Mouse (Mus musculus): Measurements from ENCODE around the gene Wdr6. TPM values are rescaled to one million over a fixed set of nuclear protein-coding genes. Genes with fewer than 3 reads are reported as not detected.

Gene Wdr6
- polyA plus RNA-seq, 1 experiment from 2014 or later, result 64.4 TPM

DNA sequence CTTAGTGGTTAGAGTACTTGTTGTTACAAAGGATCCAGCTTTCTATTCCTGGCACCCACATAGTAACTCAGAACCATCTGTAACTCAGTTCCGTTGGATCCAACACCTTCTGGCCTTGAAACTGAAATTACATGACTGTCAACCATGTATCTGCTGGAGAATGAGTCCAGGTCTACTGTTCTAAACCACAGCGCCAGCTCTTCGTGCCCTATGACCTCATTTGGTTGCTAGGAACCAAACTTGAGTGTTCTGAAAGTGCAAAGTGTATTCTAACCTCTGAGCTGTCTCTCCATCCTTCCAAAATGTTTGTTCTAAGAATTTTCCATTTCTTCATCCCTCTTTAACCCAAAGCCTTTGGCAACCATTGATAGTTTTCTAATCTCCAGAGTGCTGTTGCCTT lies 32.6 kb downstream of the Wdr6 start:
- WGBS, result 87% methylated on average over 3 of the region's 3 CpGs
- Histone ChIP-seq H3K9me3 (ENCODE audit: control insufficient read depth, low read length) (no peaks in the 10 kb centered on the region), H3K4me3 (ENCODE audit: low read length) (no peak overlapping the region), H3K4me1 (ENCODE audit: control insufficient read depth, insufficient read depth, low read length) (no peaks in the 10 kb centered on the region), H3K9ac (ENCODE audit: low read depth, low read length) (no peak overlapping the region), H3K4me2 (ENCODE audit: low read depth, low read length) (no peak overlapping the region), H3K27ac (ENCODE audit: low read length) (no peak overlapping the region), H3K36me3 (ENCODE audit: control insufficient read depth, insufficient read depth, low read length) (peaks cover 28% of the 10 kb centered on the region), H3K27me3 (replicated peaks; ENCODE audit: control insufficient read depth, insufficient read depth, low read length) (no peaks in the 10 kb centered on the region)
- no peak for ATAC-seq

DNA sequence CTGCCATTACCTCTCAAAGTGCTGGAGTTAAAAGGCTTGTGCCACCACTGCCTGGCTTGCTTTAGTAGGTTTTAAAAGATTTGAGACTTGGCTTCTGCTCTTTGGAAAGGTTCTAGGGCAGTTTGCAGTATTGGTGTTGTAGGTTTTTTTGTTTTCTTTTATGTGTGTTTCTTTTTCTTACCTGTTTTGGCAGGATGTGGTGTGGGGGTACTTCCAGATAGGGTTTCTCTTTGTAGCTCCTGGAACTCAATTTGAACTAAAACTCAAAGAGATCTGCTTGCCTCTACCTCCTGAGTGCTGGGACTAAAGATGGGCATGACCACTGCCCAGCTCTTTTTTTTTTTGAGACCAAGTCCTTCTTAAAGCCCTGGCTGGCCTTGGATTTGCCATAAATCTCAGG lies 37.7 kb downstream of the Wdr6 start:
- Histone ChIP-seq H3K9ac (ENCODE audit: low read depth, low read length) (no peak overlapping the region), H3K4me2 (ENCODE audit: low read depth, low read length) (no peak overlapping the region), H3K4me3 (ENCODE audit: low read length) (no peak overlapping the region), H3K4me1 (ENCODE audit: control insufficient read depth, insufficient read depth, low read length) (no peaks in the 10 kb centered on the region), H3K36me3 (ENCODE audit: control insufficient read depth, insufficient read depth, low read length) (peaks cover 27% of the 10 kb centered on the region; the same call in 1 of the 2 replicates), H3K9me3 (ENCODE audit: control insufficient read depth, low read length) (no peaks in the 10 kb centered on the region), H3K27me3 (replicated peaks; ENCODE audit: control insufficient read depth, insufficient read depth, low read length) (no peaks in the 10 kb centered on the region), H3K27ac (ENCODE audit: low read length) (no peak overlapping the region)
- no peak for ATAC-seq

DNA sequence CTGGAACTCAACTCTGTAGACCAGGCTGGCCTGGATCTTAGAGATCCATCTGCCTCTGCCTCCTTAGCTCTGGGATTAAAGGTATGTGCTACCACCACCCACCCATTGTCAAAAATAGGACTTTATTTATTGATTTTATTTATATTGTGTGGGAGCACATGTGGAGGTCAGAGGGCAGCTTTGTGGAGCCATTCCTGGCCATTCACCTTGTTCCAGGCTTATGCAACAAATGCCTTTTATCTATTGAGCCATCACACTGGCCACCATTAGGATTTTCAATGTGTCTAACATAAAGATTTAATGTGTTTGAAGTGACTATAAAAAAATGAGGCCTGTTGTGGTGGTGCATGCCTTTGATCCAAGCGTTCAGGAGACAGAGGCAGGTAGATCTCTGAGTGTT lies 47.0 kb downstream of the Wdr6 start:
- ATAC-seq, result no peak
- H3K9ac ChIP-seq (ENCODE audit: low read depth, low read length), result no peak overlapping the region
- H3K36me3 ChIP-seq (ENCODE audit: control insufficient read depth, insufficient read depth, low read length), result peaks cover 21% of the 10 kb centered on the region
- no peak overlapping the region for H3K4me3 ChIP-seq (ENCODE audit: low read length)
- H3K9me3 ChIP-seq (ENCODE audit: control insufficient read depth, low read length), result no peaks in the 10 kb centered on the region
- 85% methylated on average over 1 of the region's 1 CpGs for WGBS
- no peak overlapping the region for H3K4me2 ChIP-seq (ENCODE audit: low read depth, low read length)
- no peaks in the 10 kb centered on the region for H3K27me3 ChIP-seq (replicated peaks; ENCODE audit: control insufficient read depth, insufficient read depth, low read length)
- no peak overlapping the region for H3K27ac ChIP-seq (ENCODE audit: low read length)
- no peaks in the 10 kb centered on the region for H3K4me1 ChIP-seq (ENCODE audit: control insufficient read depth, insufficient read depth, low read length)

DNA sequence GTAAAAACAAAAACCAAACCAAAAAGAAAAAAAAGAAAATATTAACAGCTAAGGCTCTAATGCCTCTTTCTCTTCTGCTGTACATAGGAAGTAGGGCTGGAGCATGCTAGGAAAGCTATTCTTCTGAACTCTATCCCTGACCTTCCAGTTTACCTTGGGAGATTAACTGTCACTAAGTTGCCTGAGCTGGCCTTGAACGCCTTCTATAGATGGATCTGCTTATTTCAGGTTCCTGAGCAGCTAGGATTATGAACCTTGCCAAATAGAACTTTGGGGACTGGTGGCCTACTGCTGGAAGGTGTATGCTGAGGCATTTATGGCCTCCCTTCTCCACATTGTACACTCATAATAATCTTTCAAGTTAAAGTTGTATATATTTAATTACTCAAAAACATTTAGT lies 47.6 kb downstream of the Wdr6 start:
- H3K4me2 ChIP-seq (ENCODE audit: low read depth, low read length), result no peak overlapping the region
- no peaks in the 10 kb centered on the region for H3K9me3 ChIP-seq (ENCODE audit: control insufficient read depth, low read length)
- WGBS, result 89% methylated on average over 1 of the region's 1 CpGs
- no peak overlapping the region for H3K27ac ChIP-seq (ENCODE audit: low read length)
- no peak for ATAC-seq
- no peaks in the 10 kb centered on the region for H3K27me3 ChIP-seq (replicated peaks; ENCODE audit: control insufficient read depth, insufficient read depth, low read length)
- no peak overlapping the region for H3K9ac ChIP-seq (ENCODE audit: low read depth, low read length)
- no peak overlapping the region for H3K4me3 ChIP-seq (ENCODE audit: low read length)
- H3K4me1 ChIP-seq (ENCODE audit: control insufficient read depth, insufficient read depth, low read length), result no peaks in the 10 kb centered on the region
- peaks cover 21% of the 10 kb centered on the region for H3K36me3 ChIP-seq (ENCODE audit: control insufficient read depth, insufficient read depth, low read length)

DNA sequence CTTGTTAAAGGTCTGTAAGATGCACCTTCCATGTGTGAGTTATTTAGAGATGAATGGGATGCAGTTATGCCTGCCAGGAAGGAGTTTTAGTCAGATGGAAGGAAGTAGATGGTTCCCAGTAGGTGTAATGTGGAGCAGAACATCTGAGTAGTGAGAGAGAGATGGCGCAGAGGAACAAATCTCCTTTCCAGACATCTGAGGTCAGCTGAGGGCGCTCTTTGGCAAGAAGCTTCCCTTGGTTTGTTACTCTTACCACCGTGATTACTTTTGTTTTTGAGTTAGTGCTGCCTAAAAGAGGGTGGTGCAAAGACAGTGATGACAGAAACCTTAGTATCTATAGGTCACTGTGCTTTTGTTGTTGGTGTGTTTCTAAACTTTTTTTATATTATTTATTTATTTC lies 53.1 kb downstream of the Wdr6 start:
- H3K9me3 ChIP-seq (ENCODE audit: control insufficient read depth, low read length), result no peaks in the 10 kb centered on the region
- no peaks in the 10 kb centered on the region for H3K4me1 ChIP-seq (ENCODE audit: control insufficient read depth, insufficient read depth, low read length)
- H3K4me3 ChIP-seq (ENCODE audit: low read length), result no peak overlapping the region
- peaks cover 4% of the 10 kb centered on the region; the same call in 1 of the 2 replicates for H3K36me3 ChIP-seq (ENCODE audit: control insufficient read depth, insufficient read depth, low read length)
- no peak for ATAC-seq
- 83% methylated on average over 3 of the region's 3 CpGs for WGBS
- no peak overlapping the region for H3K27ac ChIP-seq (ENCODE audit: low read length)
- H3K27me3 ChIP-seq (replicated peaks; ENCODE audit: control insufficient read depth, insufficient read depth, low read length), result no peaks in the 10 kb centered on the region
- H3K9ac ChIP-seq (ENCODE audit: low read depth, low read length), result no peak overlapping the region
- H3K4me2 ChIP-seq (ENCODE audit: low read depth, low read length), result no peak overlapping the region

DNA sequence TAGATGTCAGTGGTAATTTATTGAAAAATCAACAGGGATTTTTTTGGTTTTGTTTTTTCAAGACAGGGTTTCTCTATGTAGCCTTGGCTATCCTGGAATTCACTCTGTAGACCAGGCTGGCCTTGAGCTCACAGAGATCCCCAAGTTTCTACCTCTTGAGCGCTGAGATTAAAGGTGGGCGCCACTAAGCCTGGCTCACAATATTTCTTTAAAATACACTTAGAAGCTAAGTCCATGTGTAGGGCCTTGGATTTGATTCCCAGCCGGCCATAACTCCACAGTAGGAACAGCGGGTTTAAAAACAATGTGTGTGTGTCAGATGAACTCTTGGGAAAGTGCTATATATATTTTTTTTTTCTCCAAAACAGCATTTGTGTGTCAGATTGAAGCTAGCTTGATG lies 55.2 kb downstream of the Wdr6 start:
- no peak for ATAC-seq
- no peaks in the 10 kb centered on the region for H3K27me3 ChIP-seq (replicated peaks; ENCODE audit: control insufficient read depth, insufficient read depth, low read length)
- H3K4me3 ChIP-seq (ENCODE audit: low read length), result no peak overlapping the region
- WGBS, result 95% methylated on average over 4 of the region's 4 CpGs
- H3K4me1 ChIP-seq (ENCODE audit: control insufficient read depth, insufficient read depth, low read length), result peaks cover 10% of the 10 kb centered on the region
- H3K9me3 ChIP-seq (ENCODE audit: control insufficient read depth, low read length), result no peaks in the 10 kb centered on the region
- H3K27ac ChIP-seq (ENCODE audit: low read length), result no peak overlapping the region
- no peak overlapping the region for H3K9ac ChIP-seq (ENCODE audit: low read depth, low read length)
- no peak overlapping the region for H3K4me2 ChIP-seq (ENCODE audit: low read depth, low read length)
- H3K36me3 ChIP-seq (ENCODE audit: control insufficient read depth, insufficient read depth, low read length), result no peaks in the 10 kb centered on the region

MicroRNAs within 50 kb of the gene (microRNA counts, 519-probe panel; counts per million panel counts)
- microRNA mmu-miR-191 (2,968 counts per million, percentile 75 among the panel's probes with 10 or more counts), microRNA mmu-miR-425 (2,713 counts per million, percentile 67 among the panel's probes with 10 or more counts)

Small RNAs within 50 kb of the gene (microRNA-seq; reads per million reads assigned to microRNA genes)
- gene Gm24083 (not detected), gene Mir191 (not detected), gene Mir425 (2,666 reads per million, percentile 82 among the genes with 10 or more reads in this experiment)

Other genes starting within 250 kb of the Wdr6 start
- 1,298 and 1,315 TPM in 2 replicates for gene Gpx1, start 239.8 kb downstream of the Wdr6 start, polyA plus RNA-seq (2015; fragmentation: Nextera tagmentation; extraction: Ambion mirVana)
- gene Usp4, start 230.9 kb downstream of the Wdr6 start, polyA plus RNA-seq (2015; fragmentation: Nextera tagmentation; extraction: Ambion mirVana), result 84.4 and 92.1 TPM in 2 replicates
- gene 1700102P08Rik, start 185.9 kb downstream of the Wdr6 start, polyA plus RNA-seq (2015; fragmentation: Nextera tagmentation; extraction: Ambion mirVana), result 0.49 and 0.55 TPM in 2 replicates
- gene Ccdc36, start 150.3 kb downstream of the Wdr6 start, polyA plus RNA-seq (2015; fragmentation: Nextera tagmentation; extraction: Ambion mirVana), result 1.1 TPM in 2 replicates
- gene BC048562, start 142.3 kb downstream of the Wdr6 start, polyA plus RNA-seq (2015; fragmentation: Nextera tagmentation; extraction: Ambion mirVana), result not detected in 2 replicates
- gene Ccdc71, start 118.2 kb downstream of the Wdr6 start, polyA plus RNA-seq (2015; fragmentation: Nextera tagmentation; extraction: Ambion mirVana), result 49.2 and 53.5 TPM in 2 replicates
- gene Klhdc8b, start 117.2 kb downstream of the Wdr6 start, polyA plus RNA-seq (2015; fragmentation: Nextera tagmentation; extraction: Ambion mirVana), result 44.7 and 49.6 TPM in 2 replicates
- gene Lamb2, start 99.0 kb downstream of the Wdr6 start, polyA plus RNA-seq (2015; fragmentation: Nextera tagmentation; extraction: Ambion mirVana), result 26.6 and 33.6 TPM in 2 replicates
- 35.7 and 42.8 TPM in 2 replicates for gene Usp19, start 88.1 kb downstream of the Wdr6 start, polyA plus RNA-seq (2015; fragmentation: Nextera tagmentation; extraction: Ambion mirVana)
- gene Qars, start 71.0 kb downstream of the Wdr6 start, polyA plus RNA-seq (2015; fragmentation: Nextera tagmentation; extraction: Ambion mirVana), result 111 and 118 TPM in 2 replicates
- 90.2 and 93.4 TPM in 2 replicates for gene Qrich1, start 61.9 kb downstream of the Wdr6 start, polyA plus RNA-seq (2015; fragmentation: Nextera tagmentation; extraction: Ambion mirVana)
- gene Impdh2, start 18.5 kb downstream of the Wdr6 start, polyA plus RNA-seq (2015; fragmentation: Nextera tagmentation; extraction: Ambion mirVana), result 149 and 173 TPM in 2 replicates
- gene Ndufaf3, start 11.3 kb downstream of the Wdr6 start, polyA plus RNA-seq (2015; fragmentation: Nextera tagmentation; extraction: Ambion mirVana), result 41.1 and 42.1 TPM in 2 replicates
- 100 and 115 TPM in 2 replicates for gene Dalrd3, start 8.9 kb downstream of the Wdr6 start, polyA plus RNA-seq (2015; fragmentation: Nextera tagmentation; extraction: Ambion mirVana)
- gene P4htm, start 18.9 kb upstream of the Wdr6 start, polyA plus RNA-seq (2015; fragmentation: Nextera tagmentation; extraction: Ambion mirVana), result 4.5 and 5.0 TPM in 2 replicates
- 41.2 and 42.9 TPM in 2 replicates for gene Arih2, start 70.6 kb upstream of the Wdr6 start, polyA plus RNA-seq (2015; fragmentation: Nextera tagmentation; extraction: Ambion mirVana)
- 111 and 117 TPM in 2 replicates for gene Slc25a20, start 83.3 kb upstream of the Wdr6 start, polyA plus RNA-seq (2015; fragmentation: Nextera tagmentation; extraction: Ambion mirVana)
- gene Prkar2a, start 110.6 kb upstream of the Wdr6 start, polyA plus RNA-seq (2015; fragmentation: Nextera tagmentation; extraction: Ambion mirVana), result 32.8 and 36.9 TPM in 2 replicates
- gene Ip6k2, start 205.1 kb upstream of the Wdr6 start, polyA plus RNA-seq (2015; fragmentation: Nextera tagmentation; extraction: Ambion mirVana), result 57.2 and 59.4 TPM in 2 replicates
- gene Nckipsd, start 229.6 kb upstream of the Wdr6 start, polyA plus RNA-seq (2015; fragmentation: Nextera tagmentation; extraction: Ambion mirVana), result 11.3 and 14.5 TPM in 2 replicates
- 0.47 and 0.61 TPM in 2 replicates for gene Celsr3, start 247.6 kb upstream of the Wdr6 start, polyA plus RNA-seq (2015; fragmentation: Nextera tagmentation; extraction: Ambion mirVana)

Data from intestine, embryonic 16.5 days (tissue).